Mouse (Mus musculus): Measurements from ENCODE around the gene Oas1e. TPM values are rescaled to one million over a fixed set of nuclear protein-coding genes. Genes with fewer than 3 reads are reported as not detected.

Gene Oas1e
- polyA plus RNA-seq, 1 experiment from 2014 or later = not detected

GRCm38 (mm10) chr5:120782446-120782845 lies 12.9 kb downstream of the Oas1e start:
- H3K4me2 ChIP-seq (ENCODE audit: low read depth, severe bottlenecking) = no peak overlapping the region
- no peak overlapping the region for H3K9ac ChIP-seq (ENCODE audit: low read length)
- no peaks in the 10 kb centered on the region for H3K27me3 ChIP-seq (ENCODE audit: control insufficient read depth, insufficient read depth, low read length)
- no peaks in the 10 kb centered on the region for H3K9me3 ChIP-seq (ENCODE audit: control insufficient read depth, low read length)
- DNase-seq (ENCODE audit: low spot score) (no peak), ATAC-seq (ENCODE audit: insufficient number of reproducible peaks, low FRiP score, low TSS enrichment, low read depth) (no peak)
- WGBS = 72% methylated on average over 2 of the region's 2 CpGs
- H3K4me1 ChIP-seq (ENCODE audit: control insufficient read depth, insufficient read depth, low read length) = no peaks in the 10 kb centered on the region
- H3K4me3 ChIP-seq (ENCODE audit: low read depth, low read length) = no peak overlapping the region
- H3K27ac ChIP-seq (replicated peaks; ENCODE audit: low read depth, low read length) = no peak overlapping the region
- H3K36me3 ChIP-seq (ENCODE audit: control insufficient read depth, insufficient read depth, low read length) = no peaks in the 10 kb centered on the region

DNA sequence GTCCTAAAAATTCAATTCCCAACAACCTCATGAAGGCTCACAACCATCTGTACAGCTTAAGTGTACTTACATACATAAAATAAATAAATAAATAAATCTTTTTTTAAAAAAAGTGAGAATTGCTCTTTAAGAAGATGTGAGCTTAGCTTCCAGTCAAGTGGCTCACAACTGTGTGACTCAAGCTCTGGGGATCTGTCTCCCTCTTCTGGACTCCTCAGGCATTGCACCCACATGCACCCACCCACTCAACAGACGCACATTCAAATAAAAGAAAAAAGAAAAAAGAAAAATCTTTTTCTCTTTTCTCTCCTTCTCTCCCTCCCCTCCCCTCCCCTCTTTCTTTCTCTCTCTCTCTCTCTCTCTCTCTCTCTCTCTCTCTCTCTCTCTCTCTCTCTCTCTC lies 13.7 kb downstream of the Oas1e start:
- Histone ChIP-seq H3K4me2 (ENCODE audit: low read depth, severe bottlenecking) (no peak overlapping the region), H3K9me3 (ENCODE audit: control insufficient read depth, low read length) (no peaks in the 10 kb centered on the region), H3K27me3 (ENCODE audit: control insufficient read depth, insufficient read depth, low read length) (no peaks in the 10 kb centered on the region), H3K27ac (replicated peaks; ENCODE audit: low read depth, low read length) (no peak overlapping the region), H3K4me3 (ENCODE audit: low read depth, low read length) (no peak overlapping the region), H3K4me1 (ENCODE audit: control insufficient read depth, insufficient read depth, low read length) (no peaks in the 10 kb centered on the region), H3K36me3 (ENCODE audit: control insufficient read depth, insufficient read depth, low read length) (no peaks in the 10 kb centered on the region), H3K9ac (ENCODE audit: low read length) (no peak overlapping the region)
- 92% methylated on average over 1 of the region's 1 CpGs for WGBS
- no peak for ATAC-seq (ENCODE audit: insufficient number of reproducible peaks, low FRiP score, low TSS enrichment, low read depth)
- DNase-seq (ENCODE audit: low spot score) = no peak

GRCm38 (mm10) chr5:120779922-120780321 lies 15.4 kb downstream of the Oas1e start:
- no peak for DNase-seq (ENCODE audit: low spot score)
- no peaks in the 10 kb centered on the region; the same call in 1 of the 2 replicates for H3K4me1 ChIP-seq (ENCODE audit: control insufficient read depth, insufficient read depth, low read length)
- no peaks in the 10 kb centered on the region for H3K27me3 ChIP-seq (ENCODE audit: control insufficient read depth, insufficient read depth, low read length)
- ATAC-seq (ENCODE audit: insufficient number of reproducible peaks, low FRiP score, low TSS enrichment, low read depth) = no peak
- H3K9me3 ChIP-seq (ENCODE audit: control insufficient read depth, low read length) = no peaks in the 10 kb centered on the region
- 51% methylated on average over 3 of the region's 3 CpGs for WGBS
- no peak overlapping the region for H3K4me3 ChIP-seq (ENCODE audit: low read depth, low read length)
- H3K27ac ChIP-seq (replicated peaks; ENCODE audit: low read depth, low read length) = no peak overlapping the region
- no peak overlapping the region for H3K4me2 ChIP-seq (ENCODE audit: low read depth, severe bottlenecking)
- H3K9ac ChIP-seq (ENCODE audit: low read length) = no peak overlapping the region
- no peaks in the 10 kb centered on the region for H3K36me3 ChIP-seq (ENCODE audit: control insufficient read depth, insufficient read depth, low read length)

GRCm38 (mm10) chr5:120778941-120779340 lies 16.4 kb downstream of the Oas1e start:
- Histone ChIP-seq H3K27me3 (ENCODE audit: control insufficient read depth, insufficient read depth, low read length) (no peaks in the 10 kb centered on the region), H3K9me3 (ENCODE audit: control insufficient read depth, low read length) (no peaks in the 10 kb centered on the region), H3K27ac (replicated peaks; ENCODE audit: low read depth, low read length) (no peak overlapping the region), H3K36me3 (ENCODE audit: control insufficient read depth, insufficient read depth, low read length) (no peaks in the 10 kb centered on the region), H3K9ac (ENCODE audit: low read length) (no peak overlapping the region), H3K4me2 (ENCODE audit: low read depth, severe bottlenecking) (no peak overlapping the region), H3K4me3 (ENCODE audit: low read depth, low read length) (no peak overlapping the region), H3K4me1 (ENCODE audit: control insufficient read depth, insufficient read depth, low read length) (no peaks in the 10 kb centered on the region; the same call in 1 of the 2 replicates)
- no peak for ATAC-seq (ENCODE audit: insufficient number of reproducible peaks, low FRiP score, low TSS enrichment, low read depth)
- WGBS = 67% methylated on average over 2 of the region's 2 CpGs
- no peak for DNase-seq (ENCODE audit: low spot score)

GRCm38 (mm10) chr5:120777478-120777877 lies 17.9 kb downstream of the Oas1e start, which contains the start of gene Oas3:
TSS of gene Oas3 (minus strand) at chr5:120777661.
- DNase-seq (ENCODE audit: low spot score) (no peak), ATAC-seq (ENCODE audit: insufficient number of reproducible peaks, low FRiP score, low TSS enrichment, low read depth) (no peak)
- H3K4me1 ChIP-seq (ENCODE audit: control insufficient read depth, insufficient read depth, low read length) = no peaks in the 10 kb centered on the region; the same call in 1 of the 2 replicates
- no peak within 1 kb of the TSS for H3K4me3 ChIP-seq (ENCODE audit: low read depth, low read length)
- no peaks in the 10 kb centered on the region for H3K36me3 ChIP-seq (ENCODE audit: control insufficient read depth, insufficient read depth, low read length)
- H3K27me3 ChIP-seq (ENCODE audit: control insufficient read depth, insufficient read depth, low read length) = no peaks in the 10 kb centered on the region
- 75% methylated on average over 9 of the region's 9 CpGs for WGBS
- H3K9ac ChIP-seq (ENCODE audit: low read length) = no peak within 1 kb of the TSS
- no peak within 1 kb of the TSS for H3K27ac ChIP-seq (replicated peaks; ENCODE audit: low read depth, low read length)
- no peak within 1 kb of the TSS for H3K4me2 ChIP-seq (ENCODE audit: low read depth, severe bottlenecking)
- no peaks in the 10 kb centered on the region for H3K9me3 ChIP-seq (ENCODE audit: control insufficient read depth, low read length)

GRCm38 (mm10) chr5:120776801-120777200 lies 18.5 kb downstream of the Oas1e start:
- no peak overlapping the region for H3K27ac ChIP-seq (replicated peaks; ENCODE audit: low read depth, low read length)
- H3K4me1 ChIP-seq (ENCODE audit: control insufficient read depth, insufficient read depth, low read length) = no peaks in the 10 kb centered on the region; the same call in 1 of the 2 replicates
- H3K27me3 ChIP-seq (ENCODE audit: control insufficient read depth, insufficient read depth, low read length) = no peaks in the 10 kb centered on the region
- no peak overlapping the region for H3K4me2 ChIP-seq (ENCODE audit: low read depth, severe bottlenecking)
- no peak overlapping the region for H3K4me3 ChIP-seq (ENCODE audit: low read depth, low read length)
- no peak for ATAC-seq (ENCODE audit: insufficient number of reproducible peaks, low FRiP score, low TSS enrichment, low read depth)
- H3K36me3 ChIP-seq (ENCODE audit: control insufficient read depth, insufficient read depth, low read length) = no peaks in the 10 kb centered on the region
- H3K9me3 ChIP-seq (ENCODE audit: control insufficient read depth, low read length) = no peaks in the 10 kb centered on the region
- no peak overlapping the region for H3K9ac ChIP-seq (ENCODE audit: low read length)
- no peak for DNase-seq (ENCODE audit: low spot score)
- 81% methylated on average over 5 of the region's 5 CpGs for WGBS

- Histone ChIP-seq H3K4me1 (ENCODE audit: control insufficient read depth, insufficient read depth, low read length) (no peaks in the 10 kb centered on the region; the same call in 1 of the 2 replicates), H3K4me3 (ENCODE audit: low read depth, low read length) (no peak overlapping the region), H3K27me3 (ENCODE audit: control insufficient read depth, insufficient read depth, low read length) (no peaks in the 10 kb centered on the region), H3K9ac (ENCODE audit: low read length) (no peak overlapping the region), H3K36me3 (ENCODE audit: control insufficient read depth, insufficient read depth, low read length) (no peaks in the 10 kb centered on the region), H3K27ac (replicated peaks; ENCODE audit: low read depth, low read length) (no peak overlapping the region), H3K4me2 (ENCODE audit: low read depth, severe bottlenecking) (no peak overlapping the region), H3K9me3 (ENCODE audit: control insufficient read depth, low read length) (no peaks in the 10 kb centered on the region)
- ATAC-seq (ENCODE audit: insufficient number of reproducible peaks, low FRiP score, low TSS enrichment, low read depth) (no peak), DNase-seq (ENCODE audit: low spot score) (no peak)
- 82% methylated on average over 14 of the region's 14 CpGs for WGBS
These were observed 19.9 kb downstream of the Oas1e start for GRCm38 (mm10) chr5:120775287-120775985.

GRCm38 (mm10) chr5:120769396-120769795 lies 25.9 kb downstream of the Oas1e start:
- Histone ChIP-seq H3K27ac (replicated peaks; ENCODE audit: low read depth, low read length) (no peak overlapping the region), H3K36me3 (ENCODE audit: control insufficient read depth, insufficient read depth, low read length) (no peaks in the 10 kb centered on the region), H3K9ac (ENCODE audit: low read length) (no peak overlapping the region), H3K4me3 (ENCODE audit: low read depth, low read length) (no peak overlapping the region), H3K9me3 (ENCODE audit: control insufficient read depth, low read length) (no peaks in the 10 kb centered on the region), H3K4me1 (ENCODE audit: control insufficient read depth, insufficient read depth, low read length) (no peaks in the 10 kb centered on the region), H3K27me3 (ENCODE audit: control insufficient read depth, insufficient read depth, low read length) (no peaks in the 10 kb centered on the region), H3K4me2 (ENCODE audit: low read depth, severe bottlenecking) (no peak overlapping the region)
- ATAC-seq (ENCODE audit: insufficient number of reproducible peaks, low FRiP score, low TSS enrichment, low read depth) = no peak
- WGBS = 73% methylated on average over 3 of the region's 3 CpGs
- DNase-seq (ENCODE audit: low spot score) = no peak

DNA sequence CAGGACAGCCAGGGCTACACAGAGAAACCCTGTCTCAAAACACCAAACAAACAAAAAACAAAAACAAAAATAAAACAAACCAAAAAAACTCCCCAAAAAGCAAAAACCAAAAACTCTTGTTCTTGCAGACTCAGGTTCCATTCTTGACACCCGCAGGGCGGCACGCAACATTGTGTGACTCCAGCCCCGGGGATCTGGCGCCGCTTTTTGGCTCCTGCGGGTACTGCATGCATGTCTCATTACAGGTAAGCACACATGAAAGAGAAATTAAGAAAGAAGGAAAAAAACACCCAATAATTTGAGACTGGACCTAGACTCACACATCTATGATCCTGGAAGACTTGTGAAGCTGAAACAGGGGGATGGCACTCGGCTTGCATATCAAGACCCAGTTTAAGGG lies 30.3 kb downstream of the Oas1e start:
- H3K4me1 ChIP-seq (ENCODE audit: control insufficient read depth, insufficient read depth, low read length) = no peaks in the 10 kb centered on the region
- H3K9me3 ChIP-seq (ENCODE audit: control insufficient read depth, low read length) = no peaks in the 10 kb centered on the region
- no peaks in the 10 kb centered on the region for H3K27me3 ChIP-seq (ENCODE audit: control insufficient read depth, insufficient read depth, low read length)
- no peak overlapping the region for H3K4me2 ChIP-seq (ENCODE audit: low read depth, severe bottlenecking)
- WGBS = 73% methylated on average over 8 of the region's 8 CpGs
- no peak overlapping the region for H3K4me3 ChIP-seq (ENCODE audit: low read depth, low read length)
- no peak overlapping the region for H3K9ac ChIP-seq (ENCODE audit: low read length)
- H3K36me3 ChIP-seq (ENCODE audit: control insufficient read depth, insufficient read depth, low read length) = no peaks in the 10 kb centered on the region
- DNase-seq (ENCODE audit: low spot score) = no peak
- no peak overlapping the region for H3K27ac ChIP-seq (replicated peaks; ENCODE audit: low read depth, low read length)
- ATAC-seq (ENCODE audit: insufficient number of reproducible peaks, low FRiP score, low TSS enrichment, low read depth) = no peak

Data from limb, embryonic 11.5 days (tissue).